Mouse (Mus musculus): ENCODE measurements around the gene Taf5. TPM values are rescaled to one million over a fixed set of nuclear protein-coding genes. Genes with fewer than 3 reads are reported as not detected.

The Taf5 gene
- polyA plus RNA-seq, 1 experiment from 2014 or later, result 7.8 TPM

- H3K4me3 ChIP-seq, result peak overlapping the region; percentile 92
- H3K36me3 ChIP-seq, result peaks cover 23% of the 10 kb centered on the region
- no peaks in the 10 kb centered on the region for H3K27me3 ChIP-seq
- H3K27ac ChIP-seq (replicated peaks), result peak overlapping the region; percentile 91
- no peaks in the 10 kb centered on the region for H3K9me3 ChIP-seq
- H3K9ac ChIP-seq (replicated peaks), result peak overlapping the region; percentile 83
- H3K4me1 ChIP-seq, result peaks cover 17% of the 10 kb centered on the region
- peak; percentile 91 for ATAC-seq (replicated peaks)
- WGBS, result under 1% methylated on average over 68 of the region's 72 CpGs
- peak overlapping the region; percentile 70 for H3K4me2 ChIP-seq (replicated peaks)
Observed at GRCm38 (mm10) chr19:47067924-47068611, 522 bp downstream of the Taf5 start.

GRCm38 (mm10) chr19:47088226-47088625, 20.7 kb downstream of the Taf5 start:
- Histone ChIP-seq H3K4me2 (replicated peaks) (no peak overlapping the region), H3K27ac (replicated peaks) (no peak overlapping the region), H3K4me3 (no peak overlapping the region), H3K27me3 (no peaks in the 10 kb centered on the region), H3K9ac (replicated peaks) (no peak overlapping the region), H3K4me1 (peaks cover 30% of the 10 kb centered on the region), H3K36me3 (peaks cover 31% of the 10 kb centered on the region), H3K9me3 (no peaks in the 10 kb centered on the region)
- no peak for ATAC-seq (replicated peaks)
- 78% methylated on average over 3 of the region's 3 CpGs for WGBS

GRCm38 (mm10) chr19:47089718-47090525, 22.4 kb downstream of the Taf5 start:
- peak overlapping the region; percentile 84 for H3K27ac ChIP-seq (replicated peaks)
- no peaks in the 10 kb centered on the region for H3K9me3 ChIP-seq
- WGBS, result 4% methylated on average over 36 of the region's 36 CpGs
- peak; percentile 73 for ATAC-seq (replicated peaks)
- peak overlapping the region; percentile 77 for H3K4me2 ChIP-seq (replicated peaks)
- H3K9ac ChIP-seq (replicated peaks), result peak overlapping the region; percentile 93
- peak overlapping the region; percentile 71 for H3K4me3 ChIP-seq
- H3K36me3 ChIP-seq, result peaks cover 29% of the 10 kb centered on the region
- H3K27me3 ChIP-seq, result no peaks in the 10 kb centered on the region
- H3K4me1 ChIP-seq, result peaks cover 30% of the 10 kb centered on the region

GRCm38 (mm10) chr19:47090550-47091156, 23.1 kb downstream of the Taf5 start, which contains the start of the genes Usmg5 and Pdcd11:
TSS of gene Usmg5 (minus strand) at chr19:47090647.
TSS of gene Pdcd11 (plus strand) at chr19:47090768.
- Histone ChIP-seq H3K9ac (replicated peaks) (peak within 1 kb of the TSS; percentile 93), H3K4me3 (peak within 1 kb of the TSS; percentile 71), H3K4me2 (replicated peaks) (peak within 1 kb of the TSS; percentile 77), H3K27ac (replicated peaks) (peak within 1 kb of the TSS; percentile 84), H3K9me3 (no peaks in the 10 kb centered on the region), H3K27me3 (no peaks in the 10 kb centered on the region), H3K36me3 (peaks cover 31% of the 10 kb centered on the region), H3K4me1 (peaks cover 30% of the 10 kb centered on the region)
- peak; percentile 99 for ATAC-seq (replicated peaks)
- WGBS, result under 1% methylated on average over 56 of the region's 56 CpGs

GRCm38 (mm10) chr19:47101080-47101479, 33.5 kb downstream of the Taf5 start:
- WGBS, result 95% methylated on average over 5 of the region's 5 CpGs
- no peak overlapping the region for H3K4me3 ChIP-seq
- no peaks in the 10 kb centered on the region for H3K27me3 ChIP-seq
- no peaks in the 10 kb centered on the region for H3K9me3 ChIP-seq
- H3K9ac ChIP-seq (replicated peaks), result no peak overlapping the region
- no peaks in the 10 kb centered on the region for H3K4me1 ChIP-seq
- no peak overlapping the region for H3K27ac ChIP-seq (replicated peaks)
- ATAC-seq (replicated peaks), result no peak
- H3K4me2 ChIP-seq (replicated peaks), result no peak overlapping the region
- peaks cover 93% of the 10 kb centered on the region for H3K36me3 ChIP-seq

- no peak for ATAC-seq (replicated peaks)
- Histone ChIP-seq H3K27me3 (no peaks in the 10 kb centered on the region), H3K9ac (replicated peaks) (no peak overlapping the region), H3K4me1 (no peaks in the 10 kb centered on the region), H3K36me3 (peaks cover 95% of the 10 kb centered on the region), H3K4me3 (no peak overlapping the region), H3K4me2 (replicated peaks) (no peak overlapping the region), H3K27ac (replicated peaks) (no peak overlapping the region), H3K9me3 (no peaks in the 10 kb centered on the region)
- 94% methylated on average over 9 of the region's 9 CpGs for WGBS
Observed at GRCm38 (mm10) chr19:47104641-47105271, 37.2 kb downstream of the Taf5 start.

- ATAC-seq (replicated peaks), result no peak
- Histone ChIP-seq H3K4me1 (no peaks in the 10 kb centered on the region), H3K9ac (replicated peaks) (no peak overlapping the region), H3K4me2 (replicated peaks) (no peak overlapping the region), H3K36me3 (peaks cover 62% of the 10 kb centered on the region), H3K27ac (replicated peaks) (no peak overlapping the region), H3K4me3 (no peak overlapping the region), H3K27me3 (no peaks in the 10 kb centered on the region), H3K9me3 (no peaks in the 10 kb centered on the region)
- WGBS, result 75% methylated on average over 2 of the region's 2 CpGs
Observed at GRCm38 (mm10) chr19:47118634-47119033, 51.1 kb downstream of the Taf5 start.

- Histone ChIP-seq H3K27ac (replicated peaks) (no peak overlapping the region), H3K27me3 (no peaks in the 10 kb centered on the region), H3K36me3 (peaks cover 55% of the 10 kb centered on the region), H3K9me3 (no peaks in the 10 kb centered on the region), H3K4me1 (no peaks in the 10 kb centered on the region), H3K9ac (replicated peaks) (no peak overlapping the region), H3K4me3 (no peak overlapping the region), H3K4me2 (replicated peaks) (no peak overlapping the region)
- ATAC-seq (replicated peaks), result no peak
- WGBS, result 49% methylated on average over 4 of the region's 4 CpGs
Observed at GRCm38 (mm10) chr19:47121054-47121453, 53.5 kb downstream of the Taf5 start.

GRCm38 (mm10) chr19:47122802-47123201, 55.3 kb downstream of the Taf5 start:
- Histone ChIP-seq H3K27ac (replicated peaks) (no peak overlapping the region), H3K4me2 (replicated peaks) (no peak overlapping the region), H3K9me3 (no peaks in the 10 kb centered on the region), H3K4me3 (no peak overlapping the region), H3K4me1 (no peaks in the 10 kb centered on the region), H3K36me3 (peaks cover 55% of the 10 kb centered on the region), H3K27me3 (no peaks in the 10 kb centered on the region), H3K9ac (replicated peaks) (no peak overlapping the region)
- no peak for ATAC-seq (replicated peaks)
- WGBS, result 24% methylated on average over 2 of the region's 2 CpGs

GRCm38 (mm10) chr19:47128164-47128563, 60.6 kb downstream of the Taf5 start:
- Histone ChIP-seq H3K27ac (replicated peaks) (no peak overlapping the region), H3K4me1 (no peaks in the 10 kb centered on the region), H3K4me3 (no peak overlapping the region), H3K36me3 (peaks cover 74% of the 10 kb centered on the region), H3K27me3 (no peaks in the 10 kb centered on the region), H3K9me3 (no peaks in the 10 kb centered on the region), H3K9ac (replicated peaks) (no peak overlapping the region), H3K4me2 (replicated peaks) (no peak overlapping the region)
- WGBS, result 96% methylated on average over 9 of the region's 10 CpGs
- ATAC-seq (replicated peaks), result no peak

- no peak overlapping the region for H3K9ac ChIP-seq (replicated peaks)
- no peak overlapping the region for H3K27ac ChIP-seq (replicated peaks)
- no peak for ATAC-seq (replicated peaks)
- H3K4me2 ChIP-seq (replicated peaks), result no peak overlapping the region
- 94% methylated on average over 11 of the region's 11 CpGs for WGBS
- no peak overlapping the region for H3K4me3 ChIP-seq
- H3K36me3 ChIP-seq, result peaks cover 74% of the 10 kb centered on the region
- no peaks in the 10 kb centered on the region for H3K4me1 ChIP-seq
- H3K27me3 ChIP-seq, result no peaks in the 10 kb centered on the region
- no peaks in the 10 kb centered on the region for H3K9me3 ChIP-seq
Observed at GRCm38 (mm10) chr19:47128835-47129234, 61.3 kb downstream of the Taf5 start.

All from forebrain, embryonic 15.5 days (tissue).